Mouse (Mus musculus) T-helper 2 cell (primary cell): ENCODE measurements at regions not wholly inside any gene's neighbourhood (a gene's known extent, or its start where the extent isn't known, plus 50 kb on each side); places are given as distances from the start of the nearest gene placed in this dataset.

Source experiments
- in situ Hi-C: fragments of 300-600 bp; cut with MboI, MseI; formaldehyde crosslinking; loops from one replicate; pipeline ENCODE4 v1.15.1; 2025; ENCODE audit warnings: high pct_unique_total_duplicates

- in situ Hi-C loops = no loop called here
Observed at GRCm38 (mm10) chr9:116332485-116333118, 157.4 kb upstream of the Tgfbr2 start.

GRCm38 (mm10) chr9:116331406-116331805 lies 156.2 kb upstream of the Tgfbr2 start:
- in situ Hi-C loops = no loop called here

- in situ Hi-C loops = no loop called here
Observed at GRCm38 (mm10) chr9:116330796-116331195, 155.6 kb upstream of the Tgfbr2 start.

GRCm38 (mm10) chr9:116329147-116329546 lies 154.0 kb upstream of the Tgfbr2 start:
- in situ Hi-C loops = no loop called here

- in situ Hi-C loops = no loop called here
Observed at GRCm38 (mm10) chr9:116328201-116328600, 153.0 kb upstream of the Tgfbr2 start.

- in situ Hi-C loops = no loop called here
Observed at GRCm38 (mm10) chr9:116327080-116327479, 151.9 kb upstream of the Tgfbr2 start.

GRCm38 (mm10) chr9:116324971-116325370 lies 149.8 kb upstream of the Tgfbr2 start:
- in situ Hi-C loops = loop anchor here (5.0 kb wide), 1 partner anchor 103 kb away; no protein-coding TSS in a partner anchor

GRCm38 (mm10) chr9:116323871-116324721 lies 148.9 kb upstream of the Tgfbr2 start:
- in situ Hi-C loops = loop anchor here (5.0 kb wide), 1 partner anchor 102 kb away; no protein-coding TSS in a partner anchor

GRCm38 (mm10) chr9:116321908-116322307 lies 146.7 kb upstream of the Tgfbr2 start:
- in situ Hi-C loops = loop anchor here (5.0 kb wide), 1 partner anchor 100 kb away; no protein-coding TSS in a partner anchor

- in situ Hi-C loops = no loop called here
Observed at GRCm38 (mm10) chr9:116319421-116319820, 144.3 kb upstream of the Tgfbr2 start.

- in situ Hi-C loops = no loop called here
Observed at GRCm38 (mm10) chr9:116316582-116317095, 141.5 kb upstream of the Tgfbr2 start.

- in situ Hi-C loops = no loop called here
Observed at GRCm38 (mm10) chr9:116314803-116315202, 139.6 kb upstream of the Tgfbr2 start.

GRCm38 (mm10) chr9:116313932-116314790 lies 139.0 kb upstream of the Tgfbr2 start:
- in situ Hi-C loops = no loop called here

GRCm38 (mm10) chr9:116311364-116311763 lies 136.2 kb upstream of the Tgfbr2 start:
- in situ Hi-C loops = no loop called here

GRCm38 (mm10) chr9:116301602-116302001 lies 126.4 kb upstream of the Tgfbr2 start:
- in situ Hi-C loops = no loop called here

GRCm38 (mm10) chr9:116298791-116299190 lies 123.6 kb upstream of the Tgfbr2 start:
- in situ Hi-C loops = loop anchor here (10.0 kb wide), 1 partner anchor 86 kb away; no protein-coding TSS in a partner anchor

- in situ Hi-C loops = loop anchor here (10.0 kb wide), 1 partner anchor 88 kb away; no protein-coding TSS in a partner anchor
Observed at GRCm38 (mm10) chr9:116296349-116296748, 121.2 kb upstream of the Tgfbr2 start.

GRCm38 (mm10) chr9:116294073-116294472 lies 118.9 kb upstream of the Tgfbr2 start:
- in situ Hi-C loops = loop anchor here (5.0 to 10.0 kb wide), 3 partner anchors 43 to 91 kb away; no protein-coding TSS in a partner anchor

GRCm38 (mm10) chr9:116293110-116293509 lies 118.0 kb upstream of the Tgfbr2 start:
- in situ Hi-C loops = loop anchor here (5.0 to 10.0 kb wide), 3 partner anchors 44 to 92 kb away; no protein-coding TSS in a partner anchor

- in situ Hi-C loops = loop anchor here (5.0 to 10.0 kb wide), 3 partner anchors 46 to 93 kb away; no protein-coding TSS in a partner anchor
Observed at GRCm38 (mm10) chr9:116291624-116292023, 116.5 kb upstream of the Tgfbr2 start.

GRCm38 (mm10) chr9:116290896-116291295 lies 115.7 kb upstream of the Tgfbr2 start:
- in situ Hi-C loops = loop anchor here (5.0 to 10.0 kb wide), 3 partner anchors 46 to 94 kb away; no protein-coding TSS in a partner anchor
